ENCODE assay signal across 23 mouse cellular contexts in genomic region chr11:106492984-106493669, GRCm38 (mm10). TPM values are rescaled to one million over a fixed set of nuclear protein-coding genes. Genes with fewer than 3 reads are reported as not detected.
DNase-seq lines count a peak whose midpoint lies in the region; ATAC-seq and TF ChIP-seq lines count a peak whose summit lies in the region.
"Had no signal": no experiment of that assay in that cellular context is flagged by ENCODE, and none has a peak within 500 bp of the region (broad histone marks: within the 10 kb centered on the region; RNA-seq: fewer than 3 reads in every experiment).

No protein-coding gene starts in this region.

- no peaks in the 10 kb centered on the region for H3K4me1 ChIP-seq in embryonic facial prominence, embryonic 11.5 days (ENCODE audit: control insufficient read depth, insufficient read depth, low read length)
- H3K4me1 ChIP-seq in embryonic facial prominence, embryonic 10.5 days, result peaks cover 7% of the 10 kb centered on the region
- H3K4me1 ChIP-seq in liver, embryonic 12.5 days, result peaks cover 12% of the 10 kb centered on the region
- peaks cover 6 to 10% of the 10 kb centered on the region in 2 experiments for H3K4me1 ChIP-seq in liver, embryonic 14.5 days (replicated peaks; ENCODE audit: control insufficient read depth in 2 of 2, insufficient read depth in 2 of 2, low read length in 1 of 2)
- H3K4me1 ChIP-seq in liver, postnatal 0 days (ENCODE audit: insufficient read depth), result peaks cover 11% of the 10 kb centered on the region
- H3K4me1 ChIP-seq: hindbrain, embryonic 15.5 days had no signal

- 84% methylated on average over 7 of the region's 7 CpGs for WGBS in embryonic facial prominence, embryonic 11.5 days
- WGBS in embryonic facial prominence, embryonic 10.5 days, result 81% methylated on average over 7 of the region's 7 CpGs
- 62% methylated on average over 7 of the region's 7 CpGs for WGBS in liver, embryonic 12.5 days (ENCODE audit: insufficient replicate concordance)
- 58% methylated on average over 7 of the region's 7 CpGs for WGBS in liver, embryonic 14.5 days (ENCODE audit: insufficient replicate concordance)
- WGBS in liver, postnatal 0 days (ENCODE audit: insufficient replicate concordance), result 60% methylated on average over 7 of the region's 7 CpGs

- no peak overlapping the region for H3K4me2 ChIP-seq in embryonic facial prominence, embryonic 11.5 days (ENCODE audit: low read depth, low read length)
- H3K4me2 ChIP-seq in liver, embryonic 12.5 days, result no peak overlapping the region
- H3K4me2 ChIP-seq in liver, embryonic 14.5 days (ENCODE audit: low read depth), result no peak overlapping the region
- no peak overlapping the region for H3K4me2 ChIP-seq in liver, postnatal 0 days (ENCODE audit: low read depth, low read length)
- H3K4me2 ChIP-seq: heart, embryonic 11.5 days; hindbrain, embryonic 12.5 days; hindbrain, embryonic 15.5 days had no signal

- no peaks in the 10 kb centered on the region for H3K27me3 ChIP-seq in embryonic facial prominence, embryonic 11.5 days (ENCODE audit: control insufficient read depth, insufficient read depth, low read length)
- H3K27me3 ChIP-seq in embryonic facial prominence, embryonic 10.5 days (replicated peaks; ENCODE audit: low read depth, poor library complexity, severe bottlenecking), result no peaks in the 10 kb centered on the region
- H3K27me3 ChIP-seq in liver, embryonic 12.5 days (replicated peaks), result no peaks in the 10 kb centered on the region; the same call in 1 of the 2 replicates
- no peaks in the 10 kb centered on the region for H3K27me3 ChIP-seq in liver, embryonic 14.5 days (ENCODE audit: control insufficient read depth, insufficient read depth, low read length)
- H3K27me3 ChIP-seq in liver, postnatal 0 days (ENCODE audit: insufficient read depth, low read length), result no peaks in the 10 kb centered on the region
- H3K27me3 ChIP-seq: hindbrain, embryonic 12.5 days; hindbrain, embryonic 15.5 days; Patski had no signal

- no peak for TF ChIP-seq CTCF in liver, embryonic 14.5 days (IDR thresholded peaks at IDR 0.05; ENCODE audit: low read depth)
- no peak for TF ChIP-seq CTCF in liver, postnatal 0 days (IDR thresholded peaks at IDR 0.05; ENCODE audit: low read depth)

- H3K4me3 ChIP-seq in embryonic facial prominence, embryonic 11.5 days (ENCODE audit: low read depth, low read length), result no peak overlapping the region
- H3K4me3 ChIP-seq in embryonic facial prominence, embryonic 10.5 days, result no peak overlapping the region
- H3K4me3 ChIP-seq in liver, embryonic 12.5 days, result no peak overlapping the region
- no peak overlapping the region for H3K4me3 ChIP-seq in liver, embryonic 14.5 days (ENCODE audit: insufficient read depth in 1 of 2, low read depth in 2 of 2, low read length in 2 of 2)
- no peak overlapping the region for H3K4me3 ChIP-seq in liver, postnatal 0 days (ENCODE audit: low read depth, low read length)
- H3K4me3 ChIP-seq: gastrocnemius, adult 2 months; hindbrain, embryonic 12.5 days; hindbrain, embryonic 15.5 days had no signal

- no peak overlapping the region for H3K27ac ChIP-seq in embryonic facial prominence, embryonic 11.5 days (replicated peaks; ENCODE audit: low read depth, low read length)
- no peak overlapping the region for H3K27ac ChIP-seq in embryonic facial prominence, embryonic 10.5 days (replicated peaks)
- peak overlapping the region; percentile 32; the same call in 1 of the 2 replicates for H3K27ac ChIP-seq in liver, embryonic 12.5 days
- H3K27ac ChIP-seq in liver, embryonic 14.5 days, result no peak overlapping the region
- H3K27ac ChIP-seq in liver, postnatal 0 days (ENCODE audit: low read depth), result peak overlapping the region; percentile 77
- H3K27ac ChIP-seq: gastrocnemius, adult 2 months; hindbrain, embryonic 12.5 days; hindbrain, embryonic 15.5 days had no signal

- no peaks in the 10 kb centered on the region for H3K9me3 ChIP-seq in embryonic facial prominence, embryonic 11.5 days (replicated peaks; ENCODE audit: control insufficient read depth, low read length)
- no peaks in the 10 kb centered on the region for H3K9me3 ChIP-seq in embryonic facial prominence, embryonic 10.5 days
- H3K9me3 ChIP-seq in liver, embryonic 12.5 days (replicated peaks), result no peaks in the 10 kb centered on the region
- no peaks in the 10 kb centered on the region for H3K9me3 ChIP-seq in liver, embryonic 14.5 days (ENCODE audit: control insufficient read depth, low read length)
- H3K9me3 ChIP-seq in liver, postnatal 0 days (ENCODE audit: low read length), result no peaks in the 10 kb centered on the region
- H3K9me3 ChIP-seq: G1E; hindbrain, embryonic 12.5 days; hindbrain, embryonic 15.5 days had no signal

- no peaks in the 10 kb centered on the region for H3K36me3 ChIP-seq in embryonic facial prominence, embryonic 11.5 days (replicated peaks; ENCODE audit: control insufficient read depth, insufficient read depth, low read depth, low read length)
- H3K36me3 ChIP-seq in embryonic facial prominence, embryonic 10.5 days (replicated peaks), result no peaks in the 10 kb centered on the region
- no peaks in the 10 kb centered on the region for H3K36me3 ChIP-seq in liver, embryonic 12.5 days
- no peaks in the 10 kb centered on the region for H3K36me3 ChIP-seq in liver, embryonic 14.5 days (replicated peaks; ENCODE audit: control insufficient read depth, insufficient read depth, low read depth)
- H3K36me3 ChIP-seq in liver, postnatal 0 days (replicated peaks; ENCODE audit: insufficient read depth, low read length), result no peaks in the 10 kb centered on the region
- H3K36me3 ChIP-seq: hindbrain, embryonic 12.5 days; hindbrain, embryonic 15.5 days had no signal

- no peak for TF ChIP-seq EP300 in liver, embryonic 14.5 days (IDR thresholded peaks at IDR 0.05; ENCODE audit: low read depth)
- TF ChIP-seq EP300 in liver, postnatal 0 days (IDR thresholded peaks at IDR 0.05; ENCODE audit: low read depth), result peak; percentile 73

- no peak for DNase-seq in embryonic facial prominence, embryonic 11.5 days (ENCODE audit: low spot score)
- no peak for DNase-seq in embryonic facial prominence, embryonic 10.5 days (ENCODE audit: low spot score)
- no peak for DNase-seq in liver
- DNase-seq in liver, embryonic 14.5 days (ENCODE audit: low read depth in 3 of 3, low spot score in 3 of 3), result no peak
- DNase-seq in liver, postnatal 0 days, result no peak
- DNase-seq in testis, postnatal 14 days (ENCODE audit: low spot score), result no peak
- DNase-seq in embryo, embryonic 9.5 days (ENCODE audit: extremely low spot score), result no peak
- DNase-seq: adrenal gland, postnatal 10 days; adrenal gland, postnatal 36 days; cerebellum, adult 18-20 months; cerebellum, adult 9-10 months; cerebellum, postnatal 14 days; forebrain, postnatal 0 days; gastrocnemius, adult 2 months; gastrocnemius, postnatal 14 days; heart, adult 11 months had no signal

- no peak for ATAC-seq in embryonic facial prominence, embryonic 11.5 days (replicated peaks; ENCODE audit: insufficient number of reproducible peaks, low FRiP score, low TSS enrichment, low read depth)
- ATAC-seq in liver, embryonic 12.5 days, result no peak
- peak; percentile 32; the same call in 1 of the 2 replicates for ATAC-seq in liver, embryonic 14.5 days (ENCODE audit: insufficient read depth)
- peak; percentile 81 for ATAC-seq in liver, postnatal 0 days
- ATAC-seq: forebrain, embryonic 14.5 days; forebrain, postnatal 0 days; Patski had no signal

- 0 out of 2 replicates have a peak overlapping the region, but pooled peaks have one; percentile 13 for H3K9ac ChIP-seq in embryonic facial prominence, embryonic 11.5 days (replicated peaks; ENCODE audit: low read length)
- H3K9ac ChIP-seq in liver, embryonic 12.5 days, result no peak overlapping the region
- no peak overlapping the region for H3K9ac ChIP-seq in liver, embryonic 14.5 days (replicated peaks)
- H3K9ac ChIP-seq in liver, postnatal 0 days (replicated peaks), result no peak overlapping the region
- H3K9ac ChIP-seq: forebrain, postnatal 0 days; hindbrain, embryonic 12.5 days; hindbrain, embryonic 15.5 days had no signal

RNA-seq across cellular contexts. Expression of gene Ern1, which starts 5.5 kb away (rescaled TPM):
- 3.0 and 3.8 TPM in 2 replicates for polyA plus RNA-seq in embryonic facial prominence, embryonic 11.5 days (2014; fragmentation: Nextera tagmentation; extraction: Ambion mirVana)
- polyA plus RNA-seq in embryonic facial prominence, embryonic 10.5 days (2016; fragmentation: Nextera tagmentation; extraction: Ambion mirVana), result 5.4 and 5.5 TPM in 2 replicates
- polyA plus RNA-seq in liver, embryonic 12.5 days (2016; fragmentation: Nextera tagmentation; extraction: Ambion mirVana), result 6.7 and 6.8 TPM in 2 replicates
- 4.3 and 4.6 TPM in 2 replicates for polyA plus RNA-seq in liver, embryonic 14.5 days (2012; rRNA removed)
- 2.9 and 3.3 TPM in 2 replicates for polyA plus RNA-seq in liver, embryonic 14.5 days (2014; fragmentation: Nextera tagmentation; extraction: Ambion mirVana)
- polyA plus RNA-seq in liver, postnatal 0 days (2015; fragmentation: Nextera tagmentation; extraction: Ambion mirVana), result 1.9 and 2.9 TPM in 2 replicates

Comparison
In these comparisons a context has a peak if more than half of its experiments do, and no peak if none do; other contexts are left out.
1. ATAC-seq: peak in liver, embryonic 14.5 days (single experiment) and liver, postnatal 0 days (single experiment); none in embryonic facial prominence, embryonic 11.5 days (single experiment) and liver, embryonic 12.5 days (single experiment).
2. H3K27ac ChIP-seq: peak in liver, embryonic 12.5 days (single experiment) and liver, postnatal 0 days (single experiment); none in embryonic facial prominence, embryonic 11.5 days (single experiment), embryonic facial prominence, embryonic 10.5 days (single experiment) and liver, embryonic 14.5 days (single experiment).